Mouse (Mus musculus) gastrocnemius, adult 18-20 months (tissue): ENCODE results near the gene Rab26. TPM values are rescaled to one million over a fixed set of nuclear protein-coding genes. Genes with fewer than 3 reads are reported as not detected.

Experiments
- DNase-seq: peaks from one replicate; pipeline ENCODE4 v3.0.0; 2021; ENCODE audit warnings: low spot score
- long read RNA-seq, 2 experiments: library from polyadenylated mRNA; stranded (forward); transcript quantifications; one replicate each; pipeline ENCODE4 v2.0.0; 2021
- total RNA-seq, 2 experiments: library from RNA; stranded (reverse); gene quantifications; 2 replicates each; pipeline ENCODE4 v1.2.3; 2021

The Rab26 gene
- total RNA-seq: not detected
- long read RNA-seq, experiment 1: 0 reads
- long read RNA-seq, experiment 2: 0 reads

DNA sequence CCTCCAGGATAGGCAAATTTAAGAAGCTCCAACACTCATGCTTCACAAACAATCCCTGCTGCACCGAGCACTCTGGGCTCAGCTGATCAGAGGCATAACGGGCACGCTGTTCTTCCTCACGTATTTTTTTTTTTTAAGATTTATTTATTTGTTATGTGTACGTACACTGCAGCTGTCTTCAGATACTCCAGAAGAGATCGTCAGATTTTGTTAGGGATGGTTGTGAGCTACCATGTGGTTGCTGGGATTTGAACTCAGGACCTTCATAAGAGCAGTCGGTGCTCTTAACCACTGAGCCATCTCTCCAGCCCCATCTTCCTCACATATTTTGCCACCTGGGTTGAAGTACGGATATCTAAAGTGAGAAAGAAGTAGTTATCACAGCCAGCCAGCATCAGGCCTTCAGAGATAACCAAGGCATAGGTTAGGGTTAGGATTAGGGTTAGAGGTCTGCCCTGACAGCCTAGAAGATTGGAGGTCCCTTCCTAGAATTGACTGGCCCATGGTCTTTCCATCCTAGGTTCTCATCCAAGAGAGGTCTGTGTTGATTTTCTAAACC is at the start of gene Rab26:
Rab26 (minus strand) TSS at position 51 of the 559 bp plus-strand sequence.
- no peak for DNase-seq

- DNase-seq: no peak
Observed at GRCm38 (mm10) chr17:24580287-24580686, 46.3 kb upstream of the Rab26 start.

DNA sequence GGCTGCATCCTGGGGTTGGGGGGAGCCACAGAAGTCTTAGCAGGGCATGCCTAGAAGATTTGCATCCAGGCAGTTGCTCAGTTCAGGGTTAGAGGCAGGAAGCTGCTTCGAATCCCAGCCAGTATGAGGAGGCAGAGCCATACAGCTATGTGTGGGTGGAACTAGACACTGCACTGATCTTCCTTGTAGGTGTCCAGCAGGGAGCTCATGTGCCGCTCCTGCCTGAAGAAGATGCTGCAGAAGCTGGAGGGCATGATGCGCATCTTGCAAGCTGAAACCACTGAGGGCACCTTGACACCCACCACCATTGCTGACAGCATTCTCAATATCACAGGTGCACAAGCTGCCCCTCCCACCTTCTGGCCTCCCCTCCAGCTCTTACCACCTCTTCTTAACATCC is 45.5 kb upstream of the Rab26 start:
- no peak for DNase-seq

DNA sequence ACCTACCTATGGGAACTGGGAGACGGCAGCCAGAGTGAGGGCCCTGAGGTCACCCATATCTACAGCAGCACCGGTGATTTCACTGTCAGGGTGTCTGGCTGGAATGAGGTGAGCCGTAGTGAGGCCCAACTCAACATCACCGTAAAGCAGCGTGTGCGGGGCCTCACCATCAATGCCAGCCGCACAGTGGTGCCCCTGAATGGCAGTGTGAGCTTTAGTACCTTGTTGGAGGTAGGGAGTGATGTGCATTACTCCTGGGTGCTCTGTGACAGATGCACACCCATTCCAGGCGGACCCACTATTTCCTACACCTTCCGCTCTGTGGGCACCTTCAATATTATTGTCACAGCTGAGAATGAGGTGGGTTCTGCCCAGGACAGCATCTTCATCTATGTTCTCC is 39.8 kb upstream of the Rab26 start:
- no peak for DNase-seq

- no peak for DNase-seq
Observed at GRCm38 (mm10) chr17:24572651-24573245, 38.7 kb upstream of the Rab26 start.

GRCm38 (mm10) chr17:24569837-24570236 is 35.8 kb upstream of the Rab26 start:
- DNase-seq: no peak

GRCm38 (mm10) chr17:24567034-24567779 is 33.2 kb upstream of the Rab26 start:
- DNase-seq: peak; percentile 43

- no peak for DNase-seq
Observed at GRCm38 (mm10) chr17:24565792-24566191, 31.8 kb upstream of the Rab26 start.

DNA sequence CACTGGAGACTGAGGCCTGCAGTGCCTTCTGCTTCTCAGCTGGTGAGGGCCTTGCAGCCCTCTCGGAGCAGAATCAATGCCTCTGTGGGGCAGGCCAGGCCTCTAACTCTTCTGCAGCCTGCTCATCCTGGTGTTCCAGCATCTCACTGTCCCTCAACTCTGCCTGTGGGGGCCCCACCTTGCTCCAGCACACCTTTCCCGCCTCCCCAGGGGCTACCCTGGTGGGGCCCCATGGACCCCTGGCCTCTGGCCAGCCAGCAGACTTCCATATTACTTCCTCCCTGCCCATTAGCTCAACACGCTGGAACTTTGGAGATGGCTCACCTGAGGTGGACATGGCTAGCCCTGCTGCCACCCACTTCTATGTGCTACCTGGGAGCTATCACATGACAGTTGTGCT is 31.1 kb upstream of the Rab26 start:
- no peak for DNase-seq

- no peak for DNase-seq
Observed at GRCm38 (mm10) chr17:24564422-24564821, 30.4 kb upstream of the Rab26 start.

DNA sequence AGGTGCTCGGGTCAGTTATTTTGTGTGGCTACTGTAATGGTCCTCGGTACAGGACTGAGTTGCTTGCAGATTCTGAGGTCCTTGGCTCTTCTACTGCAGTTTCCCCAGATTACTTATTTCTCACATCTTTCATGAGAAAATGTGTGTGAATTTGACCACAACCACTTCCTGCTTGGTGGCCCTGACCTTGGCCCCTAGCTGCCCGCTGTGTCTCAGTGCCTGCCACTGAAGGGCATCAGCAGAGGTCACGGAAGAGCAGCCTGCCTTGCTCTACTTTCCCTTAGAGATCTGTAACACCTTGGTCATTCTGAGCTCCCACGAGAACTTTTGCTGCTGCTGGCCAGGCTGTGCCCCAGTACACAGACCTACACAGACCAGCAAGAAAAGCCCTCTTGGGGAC is 29.6 kb upstream of the Rab26 start:
- DNase-seq: no peak

GRCm38 (mm10) chr17:24561592-24561991 is 27.6 kb upstream of the Rab26 start:
- DNase-seq: no peak

DNA sequence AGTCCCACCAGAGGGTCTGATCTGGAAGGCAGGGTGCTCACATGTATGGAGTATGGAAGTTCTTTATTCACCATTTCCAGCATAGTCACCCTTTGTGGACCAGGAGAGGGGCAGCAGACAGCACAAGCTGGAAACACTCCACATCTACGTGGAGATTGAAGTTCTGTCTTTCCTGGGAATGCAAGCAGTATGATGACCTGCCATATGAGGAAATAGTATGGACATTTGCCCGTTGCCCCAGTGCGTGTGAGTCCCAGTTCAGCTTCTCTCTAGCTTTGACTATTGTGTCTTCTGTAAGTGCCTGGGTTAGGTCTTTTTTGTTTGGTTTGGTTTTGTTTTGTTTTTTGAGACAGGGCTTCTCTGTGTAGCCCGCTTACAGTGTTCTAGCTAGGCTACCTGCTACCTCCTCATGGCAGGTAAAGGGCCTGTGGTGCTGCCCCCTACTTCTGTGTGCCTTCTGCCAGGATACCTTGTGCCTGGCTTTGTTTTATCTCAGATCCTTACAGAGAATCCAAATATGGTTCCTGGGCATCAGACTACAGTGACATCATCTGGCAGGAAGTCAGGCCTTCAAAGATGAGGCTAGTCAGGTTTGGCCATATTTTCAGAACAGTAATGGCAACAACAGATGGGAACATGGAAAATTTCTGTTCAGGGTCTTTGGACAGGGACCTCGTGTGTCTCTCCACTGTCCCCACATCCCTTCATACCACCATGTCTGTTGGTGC is 26.5 kb upstream of the Rab26 start:
- peak; percentile 31 for DNase-seq

DNA sequence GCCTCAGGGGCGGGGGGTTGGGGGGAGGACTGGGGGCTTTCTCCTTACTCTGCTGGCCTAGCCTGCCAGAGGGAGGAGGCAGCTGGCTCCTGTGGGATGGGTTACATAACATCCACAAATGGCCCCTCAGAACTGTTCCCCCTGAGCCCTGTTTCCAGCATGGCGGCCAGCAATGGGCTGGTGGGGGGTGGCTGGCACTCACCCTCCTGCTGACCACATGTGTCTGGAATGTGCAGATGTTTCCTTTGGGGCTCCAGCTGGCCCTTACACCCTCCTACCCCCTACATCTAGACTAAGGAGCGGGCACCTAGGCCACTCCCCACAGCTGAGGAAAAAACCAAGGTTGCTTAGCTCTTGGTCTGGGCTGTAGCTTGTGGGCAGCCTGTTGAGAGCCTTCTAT is 25.1 kb upstream of the Rab26 start:
- DNase-seq: peak; percentile 42

DNA sequence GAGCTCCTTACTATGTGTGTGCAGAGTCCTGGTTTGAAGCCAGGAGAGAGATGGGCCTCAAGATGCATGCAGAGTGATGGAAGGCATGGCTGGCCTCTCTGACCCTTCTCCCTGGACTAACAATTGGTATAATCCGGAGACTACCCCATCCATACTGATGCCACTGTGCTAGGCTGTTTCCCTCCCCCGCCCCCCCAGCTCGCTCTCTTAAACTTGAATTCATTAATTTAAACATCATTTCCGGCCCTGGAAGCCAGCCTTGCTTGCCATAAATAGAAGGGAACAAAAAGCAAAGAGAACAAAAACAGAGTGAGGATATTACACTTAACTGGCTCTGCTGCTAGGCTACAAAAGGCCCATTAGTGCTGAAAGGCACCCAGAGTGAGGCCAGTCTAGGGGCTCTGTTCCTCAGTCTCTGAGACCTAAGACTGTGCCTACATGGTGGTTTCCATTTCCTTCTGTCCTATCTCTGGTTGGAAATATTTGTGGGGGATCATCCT is 24.6 kb upstream of the Rab26 start:
- DNase-seq: no peak

GRCm38 (mm10) chr17:24557091-24557490 is 23.1 kb upstream of the Rab26 start:
- peak; percentile 71 for DNase-seq

DNA sequence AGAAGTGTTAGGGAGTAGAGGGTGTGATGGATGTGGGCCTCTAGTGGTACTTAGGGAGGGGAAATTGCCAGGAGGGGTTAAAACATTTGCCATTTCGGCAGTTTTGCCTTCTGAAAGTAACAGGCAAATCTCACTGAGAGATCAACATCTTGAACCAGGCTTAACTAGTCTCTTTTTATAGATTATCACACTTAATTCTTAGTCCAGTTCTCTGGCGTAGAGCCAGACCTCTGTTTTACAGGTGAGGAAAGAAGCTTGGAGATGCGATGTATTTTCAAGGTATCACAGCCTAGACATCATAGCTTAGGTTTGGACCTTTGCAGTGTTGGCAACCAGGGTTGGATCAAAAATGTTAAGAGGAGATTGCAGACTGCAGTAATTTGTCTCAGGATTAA is 17.0 kb upstream of the Rab26 start:
- DNase-seq: no peak

GRCm38 (mm10) chr17:24550416-24551049 is 16.5 kb upstream of the Rab26 start:
- peak; percentile 83 for DNase-seq

- DNase-seq: peak; percentile 99
Observed at GRCm38 (mm10) chr17:24549618-24550415, 15.8 kb upstream of the Rab26 start, which contains the start of gene Pkd1. Pkd1 (plus strand) TSS chr17:24549834.

GRCm38 (mm10) chr17:24548921-24549617 is 15.1 kb upstream of the Rab26 start:
- DNase-seq: peak; percentile 57
